Mouse (Mus musculus) stomach, postnatal 0 days (tissue): ENCODE measurements around the gene BC048679.

Experiments used
- CTCF ChIP-seq: IDR thresholded peaks from 2 replicates; pipeline ENCODE4 v1.5.1; 2016; ENCODE audit warnings: antibody characterized with exemption, low read depth, mild to moderate bottlenecking, moderate library complexity
- EP300 ChIP-seq: optimal IDR thresholded peaks from 2 replicates; pipeline ENCODE3; 2016; ENCODE audit warnings: antibody characterized with exemption

DNA sequence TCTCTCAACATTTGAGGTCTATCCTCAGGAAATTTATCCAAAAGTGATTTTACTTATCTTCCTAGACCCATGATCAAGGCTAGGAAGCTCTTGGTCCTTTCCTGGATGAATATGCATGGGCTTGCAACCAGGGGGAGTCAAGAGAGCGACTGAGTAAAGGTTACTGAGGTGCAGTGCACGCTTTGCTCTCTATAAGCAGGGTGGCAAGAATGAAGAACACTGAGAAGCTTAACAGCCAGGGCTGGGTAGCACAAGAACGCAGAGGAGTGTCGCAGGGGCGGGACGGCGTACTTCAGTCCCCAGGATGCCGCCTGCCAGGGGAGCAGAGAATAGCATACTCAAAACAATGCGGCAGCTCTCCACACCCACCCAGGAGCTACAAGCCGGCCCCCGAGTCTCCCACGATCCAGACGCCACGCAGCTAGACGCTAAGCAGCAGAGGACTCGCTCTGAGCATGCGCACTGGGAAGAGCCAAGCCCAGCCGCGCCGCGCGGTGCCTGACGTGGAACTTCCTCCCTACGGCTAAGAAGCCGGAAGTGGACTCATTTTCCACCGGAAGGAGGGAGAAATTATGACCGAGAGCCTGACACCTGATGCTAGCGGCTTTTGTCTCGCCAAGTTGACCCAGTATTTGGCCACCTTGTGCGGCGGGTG lies 25.1 kb upstream of the BC048679 start:
- TF ChIP-seq CTCF (peak; percentile 64), EP300 (no peak)
